12 mouse cellular contexts compared by ENCODE assay signal in the genomic region with DNA sequence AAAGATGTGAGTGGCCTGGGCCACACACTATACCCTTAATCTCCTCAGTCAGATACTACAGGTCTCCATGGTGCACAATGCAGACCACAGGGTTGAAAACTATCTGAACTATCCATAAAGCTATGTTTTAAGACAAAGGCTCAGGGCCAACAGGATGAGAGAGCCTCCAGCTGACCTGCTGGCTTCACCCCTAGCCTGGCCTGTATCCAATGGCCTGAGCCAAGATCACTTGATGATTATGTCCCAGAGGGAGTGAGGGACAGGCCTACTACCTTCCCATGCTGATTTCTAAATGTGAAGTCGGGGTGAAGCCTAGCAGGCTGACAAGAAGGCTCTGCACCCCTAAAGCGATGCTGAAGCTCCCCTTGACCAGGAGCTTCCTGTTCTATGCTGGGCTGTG. TPM values are rescaled to one million over a fixed set of nuclear protein-coding genes. Genes with fewer than 3 reads are reported as not detected.
DNase-seq lines count a peak whose midpoint lies in the region; ATAC-seq and TF ChIP-seq lines count a peak whose summit lies in the region.
"Had no signal": no experiment of that assay in that cellular context is flagged by ENCODE, and none has a peak within 500 bp of the region (broad histone marks: within the 10 kb centered on the region; RNA-seq: fewer than 3 reads in every experiment).

No protein-coding gene starts in this region.

- DNase-seq in cerebellum, postnatal 14 days: peak; percentile 65 to 67
- DNase-seq in cerebellum, postnatal 4 days (ENCODE audit: low spot score in 2 of 2): no peak
- peak; percentile 53 for DNase-seq in adrenal gland, postnatal 25 days
- DNase-seq in heart, postnatal 14 days: peak; percentile 51 to 65
- DNase-seq in lung, embryonic 14.5 days: no peak
- DNase-seq in spleen, adult 12 weeks (ENCODE audit: low spot score): no peak
- DNase-seq in embryo, embryonic 11 days: no peak
- no peak for DNase-seq in thymus, postnatal 36 days
- DNase-seq: forebrain, postnatal 0 days; layer of hippocampus, postnatal 36 days had no signal

- intact Hi-C loops in heart, postnatal 14 days (cut with DNase I): loop anchor here (2.0 kb wide), 1 partner anchor 24 kb away; no protein-coding TSS in a partner anchor

- H3K27ac ChIP-seq in lung, embryonic 14.5 days (ENCODE audit: low read depth): peak overlapping the region; percentile 91; the same call in 1 of the 2 replicates
- H3K27ac ChIP-seq: hindbrain, embryonic 15.5 days had no signal

- no peaks in the 10 kb centered on the region for H3K36me3 ChIP-seq in lung, embryonic 14.5 days (ENCODE audit: insufficient read depth)
- H3K36me3 ChIP-seq: hindbrain, embryonic 15.5 days had no signal

- H3K27me3 ChIP-seq in lung, embryonic 14.5 days (ENCODE audit: insufficient read depth, low read length): no peaks in the 10 kb centered on the region
- H3K27me3 ChIP-seq: hindbrain, embryonic 15.5 days had no signal

- H3K4me1 ChIP-seq in lung, embryonic 14.5 days (ENCODE audit: insufficient read depth): peaks cover 30% of the 10 kb centered on the region

- no peak overlapping the region for H3K9ac ChIP-seq in lung, embryonic 14.5 days
- H3K9ac ChIP-seq: forebrain, postnatal 0 days; hindbrain, embryonic 15.5 days had no signal

- H3K9me3 ChIP-seq in lung, embryonic 14.5 days (ENCODE audit: low read depth, low read length): no peaks in the 10 kb centered on the region
- H3K9me3 ChIP-seq: hindbrain, embryonic 15.5 days; megakaryocyte, embryonic 14.5 days had no signal

- no peak overlapping the region for H3K4me3 ChIP-seq in lung, embryonic 14.5 days (ENCODE audit: low read depth, low read length)
- H3K4me3 ChIP-seq: hindbrain, embryonic 15.5 days; megakaryocyte, embryonic 14.5 days had no signal

- TF ChIP-seq CTCF in lung, embryonic 14.5 days (IDR thresholded peaks at IDR 0.05; ENCODE audit: low read depth): no peak

- 79% methylated on average over 2 of the region's 2 CpGs for WGBS in lung, embryonic 14.5 days

- H3K4me2 ChIP-seq in lung, embryonic 14.5 days: no peak overlapping the region
- H3K4me2 ChIP-seq: hindbrain, embryonic 15.5 days had no signal

- no peak for ATAC-seq in lung, embryonic 14.5 days (ENCODE audit: insufficient read depth)
- ATAC-seq: forebrain, postnatal 0 days had no signal

RNA-seq across cellular contexts. Expression of a gene that starts 21.9 kb away (rescaled TPM):
- total RNA-seq in adrenal gland, postnatal 25 days (2021): 12.7 and 20.9 TPM in 2 replicates
- total RNA-seq in heart, postnatal 14 days (2021): 10 to 100 TPM in 1 of 2 experiments, 1 to 10 TPM in 1; 8.0 to 10.6 TPM
- polyA plus RNA-seq in lung, embryonic 14.5 days (2014; fragmentation: Nextera tagmentation; extraction: Ambion mirVana): 81.8 and 85.3 TPM in 2 replicates

Comparison
In these comparisons a context has a peak if more than half of its experiments do, and no peak if none do; other contexts are left out.
1. DNase-seq: peak in cerebellum, postnatal 14 days (2 of 2), adrenal gland, postnatal 25 days (single experiment) and heart, postnatal 14 days (2 of 2); none in cerebellum, postnatal 4 days (0 of 2), lung, embryonic 14.5 days (single experiment), spleen, adult 12 weeks (single experiment), embryo, embryonic 11 days (single experiment) and thymus, postnatal 36 days (0 of 2).